Mouse (Mus musculus) urinary bladder, postnatal 14 days (tissue): Measurements from ENCODE around the gene Slbp.

Source experiments
- DNase-seq: peaks from one replicate; pipeline ENCODE4 v3.0.0; 2021; ENCODE audit warnings: low spot score

Gene Slbp

GRCm38 (mm10) chr5:33629301-33629987 lies 22.9 kb downstream of the Slbp start, which contains the start of the genes Fam53a and Gm9903:
Fam53a (minus strand) TSS chr5:33629635.
Gm9903 (plus strand) TSS chr5:33629925.
- DNase-seq, result peak; percentile 100

GRCm38 (mm10) chr5:33628820-33629300 lies 23.5 kb downstream of the Slbp start:
- peak; percentile 55 for DNase-seq

GRCm38 (mm10) chr5:33627968-33628367 lies 24.4 kb downstream of the Slbp start:
- no peak for DNase-seq

- DNase-seq, result no peak
Measured at GRCm38 (mm10) chr5:33623766-33624165, 28.6 kb downstream of the Slbp start.

GRCm38 (mm10) chr5:33622671-33623070 lies 29.7 kb downstream of the Slbp start:
- DNase-seq, result no peak

GRCm38 (mm10) chr5:33614391-33614790 lies 38.0 kb downstream of the Slbp start:
- DNase-seq, result no peak

GRCm38 (mm10) chr5:33611795-33612194 lies 40.6 kb downstream of the Slbp start:
- no peak for DNase-seq

GRCm38 (mm10) chr5:33609226-33609625 lies 43.1 kb downstream of the Slbp start:
- DNase-seq, result no peak

- DNase-seq, result no peak
Measured at GRCm38 (mm10) chr5:33607434-33607833, 44.9 kb downstream of the Slbp start.

- DNase-seq, result no peak
Measured at GRCm38 (mm10) chr5:33606631-33607030, 45.7 kb downstream of the Slbp start.

- DNase-seq, result no peak
Measured at GRCm38 (mm10) chr5:33605314-33605713, 47.1 kb downstream of the Slbp start.

GRCm38 (mm10) chr5:33593620-33594019 lies 58.8 kb downstream of the Slbp start:
- DNase-seq, result no peak

- peak; percentile 71 for DNase-seq
Measured at GRCm38 (mm10) chr5:33589221-33589888, 63.0 kb downstream of the Slbp start.

GRCm38 (mm10) chr5:33588066-33588465 lies 64.3 kb downstream of the Slbp start:
- DNase-seq, result no peak

GRCm38 (mm10) chr5:33587498-33588058 lies 64.8 kb downstream of the Slbp start:
- DNase-seq, result no peak
